In genomic region chr13:76055391-76056232, GRCm38 (mm10) we compare ENCODE assay signal across 7 mouse cellular contexts. TPM values are rescaled to one million over a fixed set of nuclear protein-coding genes. Genes with fewer than 3 reads are reported as not detected.
DNase-seq lines count a peak whose midpoint lies in the region; ATAC-seq and TF ChIP-seq lines count a peak whose summit lies in the region.

No protein-coding gene starts in this region.

- H3K4me3 ChIP-seq in intestine, embryonic 15.5 days (replicated peaks) = peak overlapping the region; percentile 40
- peak overlapping the region; percentile 57 for H3K4me3 ChIP-seq in small intestine, adult 2 months (ENCODE audit: low read depth, low read length)

- no peaks in the 10 kb centered on the region for H3K36me3 ChIP-seq in intestine, embryonic 15.5 days
- no peaks in the 10 kb centered on the region for H3K36me3 ChIP-seq in small intestine, adult 2 months (ENCODE audit: control insufficient read depth, insufficient read depth, low read length)

- TF ChIP-seq POLR2A in small intestine, adult 2 months (IDR thresholded peaks at IDR 0.05; ENCODE audit: low read depth, low read length) = no peak

- peak overlapping the region; percentile 96 for H3K4me2 ChIP-seq in intestine, embryonic 15.5 days (replicated peaks)

- under 1% methylated on average over 59 of the region's 59 CpGs for WGBS in intestine, embryonic 15.5 days
- WGBS in small intestine, adult 2 months = 2% methylated on average over 59 of the region's 59 CpGs

- H3K27me3 ChIP-seq in intestine, embryonic 15.5 days (replicated peaks) = peaks cover 38% of the 10 kb centered on the region
- peaks cover 23% of the 10 kb centered on the region for H3K27me3 ChIP-seq in small intestine, adult 2 months (ENCODE audit: control insufficient read depth, insufficient read depth, low read length)

- H3K9me3 ChIP-seq in intestine, embryonic 15.5 days = no peaks in the 10 kb centered on the region

- peak; percentile 83 for ATAC-seq in intestine, embryonic 15.5 days
- peak; percentile 74 for ATAC-seq in megakaryocyte-erythroid progenitor cell, adult 5-6 weeks (replicated peaks; ENCODE audit: low FRiP score, low TSS enrichment, poor library complexity, severe bottlenecking)

- DNase-seq in adrenal gland, postnatal 25 days = peak; percentile 24
- DNase-seq in cerebellum, adult 9-10 months = peak; percentile 76
- peak; percentile 9 to 10 for DNase-seq in frontal cortex, postnatal 25 days (ENCODE audit: low spot score in 2 of 2)
- peak; percentile 35 to 41 for DNase-seq in left cerebral cortex, postnatal 25 days (ENCODE audit: low spot score in 2 of 2)

- intact Hi-C loops in left cerebral cortex, postnatal 25 days (cut with DNase I) = loop anchor here (5.0 kb wide), 1 partner anchor 113 kb away; the partner anchor contains the start of gene Rhobtb3

- no peak overlapping the region for H3K27ac ChIP-seq in intestine, embryonic 15.5 days
- no peak overlapping the region for H3K27ac ChIP-seq in small intestine, adult 2 months (ENCODE audit: insufficient read depth, low read depth, low read length)

- H3K4me1 ChIP-seq in intestine, embryonic 15.5 days (replicated peaks) = peaks cover 15% of the 10 kb centered on the region
- peaks cover 6% of the 10 kb centered on the region for H3K4me1 ChIP-seq in small intestine, adult 2 months (ENCODE audit: control insufficient read depth, insufficient read depth, insufficient read length, low read length)

- TF ChIP-seq CTCF in small intestine, adult 2 months (IDR thresholded peaks at IDR 0.05; ENCODE audit: extremely low read depth, insufficient read length, insufficient replicate concordance, low read depth, low read length) = no peak

- peak overlapping the region; percentile 9 for H3K9ac ChIP-seq in intestine, embryonic 15.5 days

RNA-seq across cellular contexts. Expression of gene Gpr150, which starts 1.2 kb away (rescaled TPM):
- total RNA-seq in adrenal gland, postnatal 25 days (2021) = 0.15 TPM in 1 of 2 replicates, not detected in the other
- 0.15 and 0.25 TPM in 2 replicates for polyA plus RNA-seq in intestine, embryonic 15.5 days (2015; fragmentation: Nextera tagmentation; extraction: Ambion mirVana)
- total RNA-seq in left cerebral cortex, postnatal 25 days (2021) = 1 to 10 TPM; 3.2 to 4.0 TPM
- 0.96 TPM in 1 of 2 replicates, not detected in the other for total RNA-seq in megakaryocyte-erythroid progenitor cell, adult 5-6 weeks (2014; fragmentation: Nextera tagmentation)
- total RNA-seq in megakaryocyte-erythroid progenitor cell, adult 5-6 weeks (2017) = 0.99 TPM in 1 of 2 replicates, not detected in the other
- 0.05 TPM in 1 of 2 replicates, not detected in the other for polyA plus RNA-seq in small intestine, adult 2 months (2012; rRNA removed)

RNA-seq across cellular contexts. Expression of gene Rfesd, which starts 37.1 kb away (rescaled TPM):
- 27.7 and 30.7 TPM in 2 replicates for total RNA-seq in adrenal gland, postnatal 25 days (2021)
- 19.9 and 21.2 TPM in 2 replicates for polyA plus RNA-seq in intestine, embryonic 15.5 days (2015; fragmentation: Nextera tagmentation; extraction: Ambion mirVana)
- total RNA-seq in left cerebral cortex, postnatal 25 days (2021) = 10 to 100 TPM; 15.7 to 18.8 TPM
- total RNA-seq in megakaryocyte-erythroid progenitor cell, adult 5-6 weeks (2014; fragmentation: Nextera tagmentation) = 71.4 and 90.7 TPM in 2 replicates
- total RNA-seq in megakaryocyte-erythroid progenitor cell, adult 5-6 weeks (2017) = 63.8 and 68.1 TPM in 2 replicates
- 1.5 and 2.0 TPM in 2 replicates for polyA plus RNA-seq in small intestine, adult 2 months (2012; rRNA removed)

RNA-seq across cellular contexts. Expression of gene Arsk, which starts 42.8 kb away (rescaled TPM):
- 8.0 and 11.2 TPM in 2 replicates for total RNA-seq in adrenal gland, postnatal 25 days (2021)
- polyA plus RNA-seq in intestine, embryonic 15.5 days (2015; fragmentation: Nextera tagmentation; extraction: Ambion mirVana) = 4.1 and 5.6 TPM in 2 replicates
- 1 to 10 TPM; 4.1 to 4.6 TPM for total RNA-seq in left cerebral cortex, postnatal 25 days (2021)
- total RNA-seq in megakaryocyte-erythroid progenitor cell, adult 5-6 weeks (2014; fragmentation: Nextera tagmentation) = 12.3 and 14.9 TPM in 2 replicates
- 8.4 and 14.1 TPM in 2 replicates for total RNA-seq in megakaryocyte-erythroid progenitor cell, adult 5-6 weeks (2017)
- 0.93 and 1.2 TPM in 2 replicates for polyA plus RNA-seq in small intestine, adult 2 months (2012; rRNA removed)

RNA-seq across cellular contexts. Expression of gene Ttc37, which starts 42.9 kb away (rescaled TPM):
- 33.6 and 34.1 TPM in 2 replicates for total RNA-seq in adrenal gland, postnatal 25 days (2021)
- polyA plus RNA-seq in intestine, embryonic 15.5 days (2015; fragmentation: Nextera tagmentation; extraction: Ambion mirVana) = 10.3 and 11.2 TPM in 2 replicates
- total RNA-seq in left cerebral cortex, postnatal 25 days (2021) = 10 to 100 TPM; 17.6 to 19.1 TPM
- 22.0 and 32.6 TPM in 2 replicates for total RNA-seq in megakaryocyte-erythroid progenitor cell, adult 5-6 weeks (2014; fragmentation: Nextera tagmentation)
- total RNA-seq in megakaryocyte-erythroid progenitor cell, adult 5-6 weeks (2017) = 33.9 and 38.7 TPM in 2 replicates
- 2.8 and 4.5 TPM in 2 replicates for polyA plus RNA-seq in small intestine, adult 2 months (2012; rRNA removed)

Comparison
In these comparisons a context has a peak if more than half of its experiments do, and no peak if none do; other contexts are left out.
1. DNase-seq: peak in every context shown above with its lines; median percentile 76 in cerebellum, adult 9-10 months; 38 in left cerebral cortex, postnatal 25 days; 24 in adrenal gland, postnatal 25 days; 10 in frontal cortex, postnatal 25 days.